Mouse (Mus musculus) heart, postnatal 0 days (tissue): ENCODE data around the gene Plekha3.

Experiments
- CTCF ChIP-seq: IDR thresholded peaks from 2 replicates; pipeline ENCODE4 v1.5.1; 2016; ENCODE audit warnings: antibody characterized with exemption, control low read depth, low read depth
- EP300 ChIP-seq: IDR thresholded peaks from 2 replicates; pipeline ENCODE4 v1.6.1; 2016; ENCODE audit warnings: antibody characterized with exemption, low read depth

DNA sequence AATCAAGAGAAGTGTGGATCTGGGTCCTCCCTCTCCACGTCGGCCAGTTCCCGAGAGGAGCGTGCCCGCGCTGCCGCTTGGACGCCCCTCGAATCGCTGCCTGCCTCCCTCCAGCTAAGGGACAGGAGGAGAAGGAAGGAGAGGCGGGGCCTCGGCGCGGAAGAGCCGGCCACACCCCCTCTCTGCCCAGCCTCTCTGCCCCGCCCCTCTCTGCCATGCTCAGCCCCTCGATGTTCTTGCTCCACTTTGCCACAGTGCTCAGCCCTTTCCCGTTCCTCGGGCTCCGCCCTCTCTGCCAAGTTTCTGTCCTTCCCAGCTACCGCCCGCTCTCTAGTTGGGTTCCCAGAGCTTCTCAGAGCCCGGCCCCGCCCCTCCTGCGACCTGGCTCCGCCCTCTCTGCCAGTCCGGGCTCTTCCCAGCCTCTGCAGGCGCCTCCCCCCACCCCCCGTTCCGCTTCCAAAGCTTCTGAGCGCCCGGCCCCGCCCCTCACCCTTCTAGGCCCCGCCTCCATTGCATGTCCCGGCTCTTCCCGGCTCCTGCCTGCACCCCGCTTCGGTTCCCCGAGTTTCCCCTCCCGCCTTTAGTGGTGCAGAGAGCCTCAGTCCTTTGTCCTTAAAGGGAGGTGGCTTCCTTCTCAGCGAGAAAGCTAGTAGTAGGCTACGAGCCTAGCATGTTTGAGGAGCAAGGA is 27.1 kb upstream of the Plekha3 start, which contains the start of the genes Prkra and Pjvk:
- TF ChIP-seq CTCF (no peak), EP300 (no peak)
